Mouse (Mus musculus) stomach, postnatal 0 days (tissue): Measurements from ENCODE around the gene Cdk2. TPM values are rescaled to one million over a fixed set of nuclear protein-coding genes. Genes with fewer than 3 reads are reported as not detected.

Source experiments
- ATAC-seq: fragments of 200-750 bp; cut with Nextera tagmentation; 2 replicates; pipeline ENCODE4 v1.8.0; 2017; ENCODE audit not compliant: low FRiP score, low TSS enrichment
- DNase-seq: peaks from one replicate; pipeline ENCODE4 v3.0.0-alpha.2; 2016; ENCODE audit warnings: low spot score
- H3K27ac ChIP-seq: fragments of 300-500 bp; sonication (generic); replicated peaks from 2 replicates; pipeline ENCODE4 v1.5.1; 2014; ENCODE audit warnings: mild to moderate bottlenecking, control low read depth
- H3K27me3 ChIP-seq: fragments of 300-500 bp; sonication (generic); 2 replicates; pipeline ENCODE4 v1.6.1; 2014; ENCODE audit warnings: low read length; ENCODE audit not compliant: control insufficient read depth, insufficient read depth
- H3K36me3 ChIP-seq: fragments of 300-500 bp; sonication (generic); 2 replicates; pipeline ENCODE4 v1.6.1; 2014; ENCODE audit warnings: low read length, mixed read lengths; ENCODE audit not compliant: control insufficient read depth, insufficient read depth
- H3K4me1 ChIP-seq: fragments of 300-500 bp; sonication (generic); replicated peaks from 2 replicates; pipeline ENCODE4 v1.6.1; 2014; ENCODE audit warnings: antibody characterized with exemption; ENCODE audit not compliant: control insufficient read depth, insufficient read depth
- H3K4me2 ChIP-seq: fragments of 300-500 bp; sonication (generic); replicated peaks from 2 replicates; pipeline ENCODE4 v1.6.1; 2014; ENCODE audit warnings: low read depth, mild to moderate bottlenecking, control low read depth, moderate library complexity
- H3K4me3 ChIP-seq: fragments of 300-500 bp; sonication (generic); 2 replicates; pipeline ENCODE4 v1.5.1; 2014; ENCODE audit warnings: low read depth, low read length, control low read depth
- H3K9ac ChIP-seq: fragments of 300-500 bp; sonication (generic); 2 replicates; pipeline ENCODE4 v1.6.1; 2014; ENCODE audit warnings: mild to moderate bottlenecking, low read length, control low read depth, mixed read lengths
- H3K9me3 ChIP-seq: fragments of 300-500 bp; sonication (generic); 2 replicates; pipeline ENCODE4 v1.6.1; 2016; ENCODE audit warnings: low read length; ENCODE audit not compliant: control insufficient read depth
- CTCF ChIP-seq: IDR thresholded peaks from 2 replicates; pipeline ENCODE4 v1.5.1; 2016; ENCODE audit warnings: antibody characterized with exemption, low read depth, mild to moderate bottlenecking, moderate library complexity
- EP300 ChIP-seq: optimal IDR thresholded peaks from 2 replicates; pipeline ENCODE3; 2016; ENCODE audit warnings: antibody characterized with exemption
- WGBS: fragments of 180-500 bp; shearing (Covaris S2); extraction: QIAGEN DNeasy Blood & Tissue Kit; methylation state at CpG from one replicate; pipeline ENCODE4 v1.1.7; 2014; 5-methylcytosine and 5-hydroxymethylcytosine counted together
- polyA plus RNA-seq: library from polyadenylated mRNA; unstranded; fragments of >200 nt; fragmentation: Nextera tagmentation; extraction: Ambion mirVana; gene quantifications from 2 replicates; pipeline ENCODE4 v1.2.1, GENCODE M21; 2015

The Cdk2 gene
- polyA plus RNA-seq, 1 experiment from 2014 or later: 33.1 TPM

DNA sequence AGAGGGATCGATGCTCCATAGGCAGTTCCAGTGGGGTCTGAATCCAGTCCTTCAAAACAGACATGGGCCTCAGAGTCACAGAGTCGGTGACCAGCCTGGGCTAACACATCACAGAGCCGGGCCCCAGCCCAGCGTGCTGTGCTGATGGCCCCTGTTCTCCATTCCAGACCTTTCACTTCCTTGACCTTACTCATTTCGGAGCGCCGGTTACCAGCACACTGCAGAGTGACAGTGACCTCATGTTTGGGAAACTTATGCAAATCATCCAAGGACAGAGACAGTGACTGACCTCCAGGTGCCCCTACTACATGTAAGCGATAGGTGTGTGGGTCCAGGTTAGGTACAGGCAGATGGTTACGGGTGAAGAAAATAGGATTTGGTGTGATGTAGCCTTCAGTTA is 33.7 kb downstream of the Cdk2 start:
- ATAC-seq: no peak
- Histone ChIP-seq H3K4me1 (no peaks in the 10 kb centered on the region), H3K4me2 (no peak overlapping the region), H3K27ac (no peak overlapping the region), H3K27me3 (no peaks in the 10 kb centered on the region), H3K4me3 (no peak overlapping the region), H3K9ac (no peak overlapping the region), H3K36me3 (no peaks in the 10 kb centered on the region), H3K9me3 (no peaks in the 10 kb centered on the region)
- no peak for DNase-seq
- WGBS: 91% methylated on average over 9 of the region's 9 CpGs
- no peak for TF ChIP-seq CTCF
- TF ChIP-seq EP300: no peak

DNA sequence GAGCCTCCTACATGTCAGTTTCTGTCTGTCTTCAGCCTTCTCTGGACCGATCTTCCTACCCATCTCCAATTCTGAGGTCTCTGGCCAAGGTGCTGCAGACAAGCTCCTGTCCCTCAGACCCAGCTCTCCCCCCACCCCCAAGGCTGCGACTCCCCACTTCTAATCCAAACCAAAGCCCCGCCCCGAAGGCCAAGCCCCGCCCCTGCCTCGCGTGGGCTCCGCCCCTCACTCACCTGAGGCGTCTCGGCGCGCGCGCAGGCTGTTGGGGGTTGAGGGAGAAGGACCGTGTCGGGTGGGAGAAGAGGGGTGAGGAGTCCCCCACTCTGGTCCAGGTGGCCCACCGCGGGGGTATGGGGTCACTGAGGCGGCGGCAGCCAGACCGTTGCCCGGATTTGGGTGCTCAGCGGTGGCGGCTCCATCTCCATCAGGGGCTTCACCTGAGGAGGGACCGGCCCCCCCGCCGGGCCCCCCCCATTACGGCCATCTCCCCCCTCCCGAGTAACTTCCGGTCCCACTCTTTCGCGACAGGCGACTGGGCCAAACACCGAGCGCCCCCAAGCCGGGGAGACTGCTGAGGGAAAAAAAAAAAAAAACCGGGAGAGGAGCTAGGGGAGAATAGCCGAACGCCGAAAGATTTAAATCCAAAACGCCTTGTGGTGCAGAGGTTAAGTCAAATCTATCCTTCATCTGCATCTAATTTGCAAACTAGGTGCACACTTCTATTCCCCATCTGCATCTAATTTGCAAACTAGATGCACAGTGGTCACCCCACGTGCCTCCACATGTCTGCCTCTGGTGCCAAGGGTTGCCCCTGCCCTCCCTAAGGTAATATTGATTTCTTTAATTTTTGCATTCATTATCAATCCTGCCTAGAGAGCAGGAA is 35.8 kb downstream of the Cdk2 start:
- Histone ChIP-seq H3K4me2 (peak overlapping the region; percentile 96), H3K4me1 (no peaks in the 10 kb centered on the region), H3K36me3 (no peaks in the 10 kb centered on the region), H3K9ac (peak overlapping the region; percentile 76), H3K27me3 (no peaks in the 10 kb centered on the region), H3K4me3 (peak overlapping the region; percentile 75), H3K27ac (peak overlapping the region; percentile 49; the same call in 1 of the 2 replicates), H3K9me3 (no peaks in the 10 kb centered on the region)
- no peak for TF ChIP-seq CTCF
- no peak for TF ChIP-seq EP300
- 1% methylated on average over 42 of the region's 42 CpGs for WGBS
- ATAC-seq: peak; percentile 62; the same call in 1 of the 2 replicates
- DNase-seq: peak; percentile 83

DNA sequence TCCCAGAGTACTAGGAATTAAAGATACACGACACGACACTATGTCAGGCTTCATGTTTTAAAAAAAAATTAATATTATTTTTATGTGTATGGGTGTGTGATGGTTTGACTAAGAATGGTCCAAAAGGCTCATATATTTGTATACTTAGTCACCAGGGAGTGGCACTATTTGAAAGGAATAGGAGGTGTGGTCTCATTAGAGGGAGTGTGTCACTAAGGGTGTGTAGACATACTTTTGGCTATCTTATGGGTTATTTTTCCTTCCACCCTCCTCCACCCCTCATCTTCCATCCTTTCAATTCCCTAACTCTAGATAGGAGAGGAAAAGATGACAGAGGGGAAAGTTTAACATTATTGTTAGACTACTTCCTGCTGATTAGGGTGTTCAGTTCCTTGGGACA is 39.0 kb downstream of the Cdk2 start:
- 73% methylated on average over 2 of the region's 2 CpGs for WGBS
- Histone ChIP-seq H3K36me3 (no peaks in the 10 kb centered on the region), H3K9me3 (no peaks in the 10 kb centered on the region), H3K27ac (no peak overlapping the region), H3K27me3 (no peaks in the 10 kb centered on the region), H3K4me3 (no peak overlapping the region), H3K4me1 (no peaks in the 10 kb centered on the region), H3K4me2 (no peak overlapping the region), H3K9ac (no peak overlapping the region)
- TF ChIP-seq EP300 (no peak), CTCF (no peak)
- DNase-seq (no peak), ATAC-seq (peak; percentile 65)

DNA sequence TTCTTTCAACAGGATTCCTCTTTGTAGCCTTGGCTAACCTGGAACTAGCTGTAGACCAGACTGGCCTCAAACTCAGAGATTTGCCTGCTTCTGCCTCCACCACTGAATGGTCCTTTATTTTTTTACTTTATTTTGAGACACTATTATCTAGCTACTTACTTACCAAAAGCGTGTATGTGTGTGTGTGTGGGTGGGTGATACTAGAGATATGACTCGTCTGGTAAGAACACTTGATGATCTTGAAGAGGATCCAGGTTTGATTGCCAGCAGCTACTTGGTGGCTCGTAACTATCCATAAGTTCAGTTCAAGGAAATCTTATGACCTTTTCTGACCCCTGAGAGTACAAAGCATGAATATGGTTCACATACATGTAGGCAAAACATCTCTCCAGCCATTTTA is 39.5 kb downstream of the Cdk2 start:
- no peaks in the 10 kb centered on the region for H3K9me3 ChIP-seq
- TF ChIP-seq CTCF (no peak), EP300 (no peak)
- H3K4me3 ChIP-seq: no peak overlapping the region
- H3K27ac ChIP-seq: no peak overlapping the region
- ATAC-seq (no peak), DNase-seq (no peak)
- WGBS: 83% methylated on average over 3 of the region's 3 CpGs
- no peak overlapping the region for H3K4me2 ChIP-seq
- H3K36me3 ChIP-seq: no peaks in the 10 kb centered on the region
- H3K27me3 ChIP-seq: no peaks in the 10 kb centered on the region
- no peaks in the 10 kb centered on the region for H3K4me1 ChIP-seq
- no peak overlapping the region for H3K9ac ChIP-seq

DNA sequence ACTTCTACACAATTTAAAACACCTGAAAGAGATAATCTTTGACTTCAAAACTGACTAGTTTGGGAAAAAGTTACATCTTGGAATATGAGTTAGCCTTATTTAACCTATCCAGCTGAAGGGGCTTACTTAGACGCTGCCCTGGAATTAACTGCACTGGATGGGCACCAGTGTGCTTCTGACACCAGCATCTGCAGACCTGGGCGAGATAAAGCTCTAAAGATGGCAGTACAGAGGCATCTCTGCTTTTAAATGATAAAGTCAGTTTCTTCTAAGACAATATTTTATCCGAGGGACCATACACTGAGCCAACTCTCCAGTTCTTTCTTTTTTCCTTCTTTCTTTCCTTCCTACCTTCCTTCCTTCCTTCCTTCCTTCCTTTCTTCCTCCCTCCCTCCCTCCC is 40.0 kb downstream of the Cdk2 start:
- no peak for ATAC-seq
- DNase-seq: no peak
- Histone ChIP-seq H3K36me3 (no peaks in the 10 kb centered on the region), H3K27me3 (no peaks in the 10 kb centered on the region), H3K4me2 (no peak overlapping the region), H3K27ac (no peak overlapping the region), H3K9ac (no peak overlapping the region), H3K9me3 (no peaks in the 10 kb centered on the region), H3K4me1 (no peaks in the 10 kb centered on the region), H3K4me3 (no peak overlapping the region)
- TF ChIP-seq EP300 (no peak), CTCF (no peak)
- WGBS: 65% methylated on average over 3 of the region's 3 CpGs

DNA sequence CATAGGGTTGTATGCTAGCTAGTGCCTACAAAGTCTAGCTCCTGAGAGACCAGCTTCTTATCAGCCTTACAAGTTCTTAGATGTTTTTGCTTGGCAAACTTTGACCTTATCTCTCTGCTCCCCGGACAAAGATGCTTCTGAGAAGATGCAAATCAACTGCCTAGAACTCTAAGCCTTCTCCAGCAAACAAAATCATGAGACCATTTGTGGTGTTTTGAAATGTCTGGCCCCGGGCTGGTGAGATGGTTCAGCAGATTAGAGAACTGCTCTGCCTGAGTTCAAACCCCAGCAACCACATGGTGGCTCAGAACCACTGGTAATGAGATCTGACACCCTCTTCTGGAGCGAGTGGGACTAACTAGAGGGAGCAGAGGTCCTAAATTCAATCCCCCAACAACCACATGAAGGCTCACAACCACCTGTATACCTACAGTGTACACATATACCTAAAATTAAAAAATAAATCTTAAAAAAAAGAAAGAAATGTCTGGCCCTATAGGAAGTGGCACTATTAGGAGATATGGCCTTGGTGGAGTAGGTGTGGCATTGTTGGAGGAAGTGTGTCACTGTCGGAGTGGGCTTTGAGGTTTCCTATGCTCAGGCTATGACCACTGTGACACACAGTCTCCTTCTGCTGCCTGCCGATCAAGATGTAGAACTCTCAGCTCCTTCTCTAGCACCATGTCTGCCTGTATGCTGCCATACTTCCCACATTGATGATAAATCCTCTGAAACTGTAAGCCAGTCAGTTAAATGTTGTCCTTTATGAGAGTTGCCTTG is 41.2 kb downstream of the Cdk2 start:
- no peak for DNase-seq
- H3K9me3 ChIP-seq: no peaks in the 10 kb centered on the region
- H3K36me3 ChIP-seq: no peaks in the 10 kb centered on the region
- no peaks in the 10 kb centered on the region for H3K4me1 ChIP-seq
- no peak overlapping the region for H3K9ac ChIP-seq
- TF ChIP-seq EP300 (no peak), CTCF (no peak)
- H3K27me3 ChIP-seq: no peaks in the 10 kb centered on the region
- no peak for ATAC-seq
- 57% methylated on average over 5 of the region's 5 CpGs for WGBS
- H3K27ac ChIP-seq: no peak overlapping the region
- H3K4me2 ChIP-seq: no peak overlapping the region
- H3K4me3 ChIP-seq: no peak overlapping the region
